Mouse (Mus musculus): ENCODE data around the gene Rin3. TPM values are rescaled to one million over a fixed set of nuclear protein-coding genes. Genes with fewer than 3 reads are reported as not detected.

Rin3 gene
- polyA plus RNA-seq, 1 experiment from 2014 or later, result 3.5 TPM

GRCm38 (mm10) chr12:102320322-102320721 is 37.5 kb downstream of the Rin3 start:
- Histone ChIP-seq H3K4me3 (ENCODE audit: low read depth, low read length) (no peak overlapping the region), H3K9ac (replicated peaks; ENCODE audit: low read length) (no peak overlapping the region), H3K27ac (replicated peaks; ENCODE audit: low read depth, low read length) (no peak overlapping the region), H3K4me2 (ENCODE audit: low read depth, low read length) (no peak overlapping the region), H3K27me3 (ENCODE audit: control insufficient read depth, insufficient read depth, low read length) (no peaks in the 10 kb centered on the region), H3K36me3 (replicated peaks; ENCODE audit: control insufficient read depth, insufficient read depth, low read depth, low read length) (no peaks in the 10 kb centered on the region), H3K4me1 (ENCODE audit: control insufficient read depth, insufficient read depth, low read length) (no peaks in the 10 kb centered on the region), H3K9me3 (replicated peaks; ENCODE audit: control insufficient read depth, low read length) (no peaks in the 10 kb centered on the region)
- 55% methylated on average over 2 of the region's 2 CpGs for WGBS
- ATAC-seq (replicated peaks; ENCODE audit: insufficient number of reproducible peaks, low FRiP score, low TSS enrichment, low read depth), result no peak
- DNase-seq (ENCODE audit: low spot score), result no peak

- ATAC-seq (replicated peaks; ENCODE audit: insufficient number of reproducible peaks, low FRiP score, low TSS enrichment, low read depth), result no peak
- no peak overlapping the region for H3K4me2 ChIP-seq (ENCODE audit: low read depth, low read length)
- H3K9me3 ChIP-seq (replicated peaks; ENCODE audit: control insufficient read depth, low read length), result no peaks in the 10 kb centered on the region
- no peak overlapping the region for H3K4me3 ChIP-seq (ENCODE audit: low read depth, low read length)
- 78% methylated on average over 4 of the region's 4 CpGs for WGBS
- H3K9ac ChIP-seq (replicated peaks; ENCODE audit: low read length), result no peak overlapping the region
- no peak for DNase-seq (ENCODE audit: low spot score)
- no peaks in the 10 kb centered on the region for H3K36me3 ChIP-seq (replicated peaks; ENCODE audit: control insufficient read depth, insufficient read depth, low read depth, low read length)
- no peak overlapping the region for H3K27ac ChIP-seq (replicated peaks; ENCODE audit: low read depth, low read length)
- no peaks in the 10 kb centered on the region for H3K4me1 ChIP-seq (ENCODE audit: control insufficient read depth, insufficient read depth, low read length)
- H3K27me3 ChIP-seq (ENCODE audit: control insufficient read depth, insufficient read depth, low read length), result no peaks in the 10 kb centered on the region
Measured at GRCm38 (mm10) chr12:102321064-102321728, 38.3 kb downstream of the Rin3 start.

- Histone ChIP-seq H3K9me3 (replicated peaks; ENCODE audit: control insufficient read depth, low read length) (no peaks in the 10 kb centered on the region), H3K4me1 (ENCODE audit: control insufficient read depth, insufficient read depth, low read length) (no peaks in the 10 kb centered on the region), H3K4me3 (ENCODE audit: low read depth, low read length) (no peak overlapping the region), H3K27ac (replicated peaks; ENCODE audit: low read depth, low read length) (no peak overlapping the region), H3K36me3 (replicated peaks; ENCODE audit: control insufficient read depth, insufficient read depth, low read depth, low read length) (no peaks in the 10 kb centered on the region), H3K4me2 (ENCODE audit: low read depth, low read length) (no peak overlapping the region), H3K27me3 (ENCODE audit: control insufficient read depth, insufficient read depth, low read length) (no peaks in the 10 kb centered on the region), H3K9ac (replicated peaks; ENCODE audit: low read length) (no peak overlapping the region)
- ATAC-seq (replicated peaks; ENCODE audit: insufficient number of reproducible peaks, low FRiP score, low TSS enrichment, low read depth) (no peak), DNase-seq (ENCODE audit: low spot score) (no peak)
- 90% methylated on average over 5 of the region's 5 CpGs for WGBS
Measured at GRCm38 (mm10) chr12:102321855-102322254, 39.0 kb downstream of the Rin3 start.

GRCm38 (mm10) chr12:102323392-102323791 is 40.5 kb downstream of the Rin3 start:
- WGBS, result 82% methylated on average over 2 of the region's 2 CpGs
- Histone ChIP-seq H3K36me3 (replicated peaks; ENCODE audit: control insufficient read depth, insufficient read depth, low read depth, low read length) (no peaks in the 10 kb centered on the region), H3K9me3 (replicated peaks; ENCODE audit: control insufficient read depth, low read length) (no peaks in the 10 kb centered on the region), H3K4me1 (ENCODE audit: control insufficient read depth, insufficient read depth, low read length) (no peaks in the 10 kb centered on the region), H3K27ac (replicated peaks; ENCODE audit: low read depth, low read length) (no peak overlapping the region; the same call in 1 of the 2 replicates), H3K4me3 (ENCODE audit: low read depth, low read length) (no peak overlapping the region), H3K4me2 (ENCODE audit: low read depth, low read length) (no peak overlapping the region), H3K27me3 (ENCODE audit: control insufficient read depth, insufficient read depth, low read length) (no peaks in the 10 kb centered on the region), H3K9ac (replicated peaks; ENCODE audit: low read length) (no peak overlapping the region)
- DNase-seq (ENCODE audit: low spot score), result no peak
- ATAC-seq (replicated peaks; ENCODE audit: insufficient number of reproducible peaks, low FRiP score, low TSS enrichment, low read depth), result no peak

- 71% methylated on average over 6 of the region's 6 CpGs for WGBS
- H3K27ac ChIP-seq (replicated peaks; ENCODE audit: low read depth, low read length), result no peak overlapping the region
- DNase-seq (ENCODE audit: low spot score) (no peak), ATAC-seq (replicated peaks; ENCODE audit: insufficient number of reproducible peaks, low FRiP score, low TSS enrichment, low read depth) (no peak)
- no peak overlapping the region for H3K4me2 ChIP-seq (ENCODE audit: low read depth, low read length)
- H3K9me3 ChIP-seq (replicated peaks; ENCODE audit: control insufficient read depth, low read length), result no peaks in the 10 kb centered on the region
- H3K4me1 ChIP-seq (ENCODE audit: control insufficient read depth, insufficient read depth, low read length), result no peaks in the 10 kb centered on the region
- H3K36me3 ChIP-seq (replicated peaks; ENCODE audit: control insufficient read depth, insufficient read depth, low read depth, low read length), result no peaks in the 10 kb centered on the region
- H3K9ac ChIP-seq (replicated peaks; ENCODE audit: low read length), result no peak overlapping the region
- no peaks in the 10 kb centered on the region for H3K27me3 ChIP-seq (ENCODE audit: control insufficient read depth, insufficient read depth, low read length)
- H3K4me3 ChIP-seq (ENCODE audit: low read depth, low read length), result no peak overlapping the region
Measured at GRCm38 (mm10) chr12:102324156-102324885, 41.5 kb downstream of the Rin3 start.

GRCm38 (mm10) chr12:102324886-102325220 is 42.0 kb downstream of the Rin3 start:
- Histone ChIP-seq H3K9me3 (replicated peaks; ENCODE audit: control insufficient read depth, low read length) (no peaks in the 10 kb centered on the region), H3K27me3 (ENCODE audit: control insufficient read depth, insufficient read depth, low read length) (no peaks in the 10 kb centered on the region), H3K4me2 (ENCODE audit: low read depth, low read length) (no peak overlapping the region), H3K4me3 (ENCODE audit: low read depth, low read length) (no peak overlapping the region), H3K4me1 (ENCODE audit: control insufficient read depth, insufficient read depth, low read length) (no peaks in the 10 kb centered on the region), H3K36me3 (replicated peaks; ENCODE audit: control insufficient read depth, insufficient read depth, low read depth, low read length) (no peaks in the 10 kb centered on the region), H3K9ac (replicated peaks; ENCODE audit: low read length) (no peak overlapping the region), H3K27ac (replicated peaks; ENCODE audit: low read depth, low read length) (no peak overlapping the region)
- ATAC-seq (replicated peaks; ENCODE audit: insufficient number of reproducible peaks, low FRiP score, low TSS enrichment, low read depth), result no peak
- DNase-seq (ENCODE audit: low spot score), result no peak
- 94% methylated on average over 2 of the region's 2 CpGs for WGBS

- no peak overlapping the region for H3K27ac ChIP-seq (replicated peaks; ENCODE audit: low read depth, low read length)
- no peak for DNase-seq (ENCODE audit: low spot score)
- no peak overlapping the region for H3K4me3 ChIP-seq (ENCODE audit: low read depth, low read length)
- no peaks in the 10 kb centered on the region for H3K36me3 ChIP-seq (replicated peaks; ENCODE audit: control insufficient read depth, insufficient read depth, low read depth, low read length)
- no peak for ATAC-seq (replicated peaks; ENCODE audit: insufficient number of reproducible peaks, low FRiP score, low TSS enrichment, low read depth)
- H3K4me2 ChIP-seq (ENCODE audit: low read depth, low read length), result no peak overlapping the region
- H3K9me3 ChIP-seq (replicated peaks; ENCODE audit: control insufficient read depth, low read length), result no peaks in the 10 kb centered on the region
- no peaks in the 10 kb centered on the region for H3K4me1 ChIP-seq (ENCODE audit: control insufficient read depth, insufficient read depth, low read length)
- no peaks in the 10 kb centered on the region for H3K27me3 ChIP-seq (ENCODE audit: control insufficient read depth, insufficient read depth, low read length)
- WGBS, result 79% methylated on average over 2 of the region's 2 CpGs
- no peak overlapping the region for H3K9ac ChIP-seq (replicated peaks; ENCODE audit: low read length)
Measured at GRCm38 (mm10) chr12:102326753-102327340, 44.0 kb downstream of the Rin3 start.

- Histone ChIP-seq H3K9me3 (replicated peaks; ENCODE audit: control insufficient read depth, low read length) (no peaks in the 10 kb centered on the region), H3K4me2 (ENCODE audit: low read depth, low read length) (no peak overlapping the region), H3K9ac (replicated peaks; ENCODE audit: low read length) (no peak overlapping the region), H3K4me1 (ENCODE audit: control insufficient read depth, insufficient read depth, low read length) (no peaks in the 10 kb centered on the region), H3K36me3 (replicated peaks; ENCODE audit: control insufficient read depth, insufficient read depth, low read depth, low read length) (no peaks in the 10 kb centered on the region), H3K4me3 (ENCODE audit: low read depth, low read length) (no peak overlapping the region), H3K27ac (replicated peaks; ENCODE audit: low read depth, low read length) (no peak overlapping the region), H3K27me3 (ENCODE audit: control insufficient read depth, insufficient read depth, low read length) (no peaks in the 10 kb centered on the region)
- DNase-seq (ENCODE audit: low spot score) (no peak), ATAC-seq (replicated peaks; ENCODE audit: insufficient number of reproducible peaks, low FRiP score, low TSS enrichment, low read depth) (no peak)
- WGBS, result 85% methylated on average over 4 of the region's 4 CpGs
Measured at GRCm38 (mm10) chr12:102327525-102327924, 44.7 kb downstream of the Rin3 start.
